Mouse (Mus musculus): Measurements from ENCODE around the gene Krt25.

GRCm38 (mm10) chr11:99361423-99361822 is 38.7 kb upstream of the Krt25 start:
- TF ChIP-seq CTCF (IDR thresholded peaks at IDR 0.05; ENCODE audit: insufficient read depth, low read depth, low read length) (no peak), POLR2A (IDR thresholded peaks at IDR 0.05; ENCODE audit: insufficient read depth, low read depth, low read length) (no peak)

Measured in olfactory bulb, adult 2 months (tissue).